11 mouse cellular contexts compared by ENCODE assay signal in the genomic region with DNA sequence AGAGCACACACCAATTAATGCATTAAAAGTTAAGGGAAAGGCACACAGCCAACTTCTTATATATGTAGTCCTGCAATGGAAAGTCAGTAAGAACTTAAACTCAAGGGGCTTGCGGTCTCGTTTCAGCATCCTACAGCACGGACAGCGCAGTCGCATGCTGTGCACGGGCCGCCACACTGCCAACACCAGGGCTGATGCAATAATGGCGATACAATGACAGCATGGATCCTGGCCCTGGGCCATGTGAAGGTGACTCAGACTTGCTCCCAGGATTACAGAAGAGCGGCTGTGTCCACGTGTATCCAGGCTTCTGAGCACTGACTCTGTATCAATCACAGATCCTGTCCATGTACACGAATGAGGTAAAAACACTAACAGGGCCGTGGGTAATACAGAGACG.
A peak's percentile ranks its signal among the peaks of the same experiment; 100 is the strongest.
DNase-seq lines count a peak whose midpoint lies in the region; ATAC-seq lines count a peak whose summit lies in the region.
"Had no signal": no experiment of that assay in that cellular context is flagged by ENCODE, and none has a peak within 500 bp of the region (broad histone marks: within the 10 kb centered on the region; RNA-seq: fewer than 3 reads in every experiment).

No protein-coding gene starts in this region.

- 77% methylated on average over 13 of the region's 13 CpGs for WGBS in heart, embryonic 10.5 days
- WGBS in heart, embryonic 16.5 days, result 54% methylated on average over 13 of the region's 13 CpGs

- DNase-seq in heart, embryonic 10.5 days (ENCODE audit: low spot score), result no peak
- no peak for DNase-seq in heart, postnatal 25 days (ENCODE audit: low spot score)
- peak; percentile 65 for DNase-seq in 3134 (ENCODE audit: extremely low read depth, insufficient read length, low spot score)
- DNase-seq in adrenal gland, adult 2 months, result peak; percentile 95
- no peak for DNase-seq in gastrocnemius, postnatal 10 days
- DNase-seq in gastrocnemius, adult 8-10 months (ENCODE audit: low spot score in 2 of 2), result no peak

- H3K4me1 ChIP-seq in heart, embryonic 10.5 days, result peaks cover 65% of the 10 kb centered on the region
- peaks cover 33% of the 10 kb centered on the region for H3K4me1 ChIP-seq in heart, embryonic 16.5 days (ENCODE audit: control insufficient read depth, insufficient read depth, low read length)

- peak; percentile 60; the same call in 1 of the 2 replicates for ATAC-seq in heart, embryonic 16.5 days (replicated peaks; ENCODE audit: extremely low read depth, insufficient read depth, low FRiP score)
- no peak for ATAC-seq in erythroid progenitor cell, adult 5-6 weeks (replicated peaks; ENCODE audit: low FRiP score, poor library complexity, severe bottlenecking)

- peak overlapping the region; percentile 75; the same call in 1 of the 2 replicates for H3K27ac ChIP-seq in heart, embryonic 10.5 days
- no peak overlapping the region; the same call in 1 of the 2 replicates for H3K27ac ChIP-seq in heart, embryonic 16.5 days (ENCODE audit: low read length)
- H3K27ac ChIP-seq: neural tube, embryonic 12.5 days had no signal

- no peak overlapping the region for H3K4me3 ChIP-seq in heart, embryonic 10.5 days
- H3K4me3 ChIP-seq in heart, embryonic 16.5 days (ENCODE audit: low read length), result no peak overlapping the region
- H3K4me3 ChIP-seq: erythroblast, embryonic 14.5 days; neural tube, embryonic 12.5 days had no signal

- no peaks in the 10 kb centered on the region for H3K27me3 ChIP-seq in heart, embryonic 10.5 days (ENCODE audit: insufficient read depth, poor library complexity, severe bottlenecking)
- H3K27me3 ChIP-seq in heart, embryonic 16.5 days (ENCODE audit: control insufficient read depth, insufficient read depth, low read length), result no peaks in the 10 kb centered on the region
- H3K27me3 ChIP-seq: neural tube, embryonic 12.5 days had no signal

- intact Hi-C loops in heart, postnatal 25 days (cut with DNase I), result no loop called here

- peaks cover 15% of the 10 kb centered on the region; the same call in 1 of the 2 replicates for H3K36me3 ChIP-seq in heart, embryonic 10.5 days
- no peaks in the 10 kb centered on the region for H3K36me3 ChIP-seq in heart, embryonic 16.5 days (ENCODE audit: control insufficient read depth, insufficient read depth)
- H3K36me3 ChIP-seq: neural tube, embryonic 12.5 days had no signal

- H3K4me2 ChIP-seq in heart, embryonic 16.5 days (ENCODE audit: low read depth, low read length), result no peak overlapping the region
- H3K4me2 ChIP-seq: neural tube, embryonic 12.5 days had no signal

- H3K9ac ChIP-seq in heart, embryonic 16.5 days (ENCODE audit: low read length), result no peak overlapping the region
- H3K9ac ChIP-seq: neural tube, embryonic 12.5 days had no signal

- no peaks in the 10 kb centered on the region for H3K9me3 ChIP-seq in heart, embryonic 10.5 days
- H3K9me3 ChIP-seq in heart, embryonic 16.5 days (replicated peaks; ENCODE audit: control insufficient read depth, low read length), result no peaks in the 10 kb centered on the region
- H3K9me3 ChIP-seq: G1E; neural tube, embryonic 12.5 days had no signal

Comparison
In these comparisons a context has a peak if more than half of its experiments do, and no peak if none do; other contexts are left out.
1. DNase-seq: peak in 3134 (single experiment) and adrenal gland, adult 2 months (single experiment); none in heart, embryonic 10.5 days (single experiment), heart, postnatal 25 days (single experiment), gastrocnemius, postnatal 10 days (single experiment) and gastrocnemius, adult 8-10 months (0 of 2).